Mouse (Mus musculus) myocyte (in vitro differentiated cells): ENCODE results near the gene AC153137.1. TPM values are rescaled to one million over a fixed set of nuclear protein-coding genes. Genes with fewer than 3 reads are reported as not detected.
"Not testable (repeated sequence)": the region's sequence is repeated elsewhere in the genome, so short reads cannot be mapped to it uniquely, and the experiment has no call there.

Experiments used
- H3K27me3 ChIP-seq: one replicate; pipeline ENCODE4 v1.6.1; 2011; ENCODE audit not compliant: control insufficient read depth, insufficient read depth, insufficient read length
- H3K36me3 ChIP-seq: one replicate; pipeline ENCODE4 v1.6.1; 2011; ENCODE audit not compliant: control insufficient read depth, insufficient read depth
- H3K4me2 ChIP-seq: one replicate; pipeline ENCODE4 v1.6.1; 2011; ENCODE audit warnings: low read depth, control low read depth
- H3K4me3 ChIP-seq: one replicate; pipeline ENCODE4 v1.5.1; 2011; ENCODE audit warnings: mild to moderate bottlenecking, control low read depth, moderate library complexity
- H3K79me2 ChIP-seq: one replicate; pipeline ENCODE4 v1.6.1; 2011; ENCODE audit not compliant: control insufficient read depth, insufficient read depth
- H3ac ChIP-seq: one replicate; pipeline ENCODE4 v1.6.1; 2011; ENCODE audit not compliant: control insufficient read depth, insufficient read length
- CEBPB ChIP-seq: IDR thresholded peaks from 2 replicates; pipeline ENCODE4 v1.6.1; 2011; ENCODE audit warnings: mild to moderate bottlenecking, moderate library complexity; ENCODE audit not compliant: poor library complexity, insufficient read depth, severe bottlenecking
- E2F4 ChIP-seq: IDR thresholded peaks from one replicate; pipeline ENCODE4 v1.6.1; 2011; ENCODE audit warnings: mild to moderate bottlenecking, control low read depth, moderate library complexity; ENCODE audit not compliant: insufficient read depth
- MAX ChIP-seq: IDR thresholded peaks from one replicate; pipeline ENCODE4 v1.6.1; 2011; ENCODE audit warnings: low read depth, mild to moderate bottlenecking, control low read depth
- MYOD1 ChIP-seq, 3 experiments: IDR thresholded peaks; one replicate each; pipeline ENCODE4 v1.6.1; 2011; ENCODE audit warnings: control low read depth in 2 of 3, low read depth in 2 of 3, mild to moderate bottlenecking in 2 of 3, moderate library complexity in 1 of 3; ENCODE audit not compliant: insufficient read length in 2 of 3, control insufficient read depth in 1 of 3
- MYOG ChIP-seq, 3 experiments: IDR thresholded peaks; one replicate each; pipeline ENCODE4 v1.6.1; 2011; ENCODE audit warnings: control low read depth in 2 of 3, low read depth in 2 of 3, mild to moderate bottlenecking in 2 of 3; ENCODE audit not compliant: insufficient read length in 2 of 3, control insufficient read depth in 1 of 3, insufficient read depth in 1 of 3
- POLR2A ChIP-seq: IDR thresholded peaks from one replicate; pipeline ENCODE4 v1.6.1; 2011; ENCODE audit warnings: low read depth, mild to moderate bottlenecking, control low read depth, moderate library complexity; ENCODE audit not compliant: insufficient read length
- POLR2AphosphoS2 ChIP-seq: IDR thresholded peaks from one replicate; pipeline ENCODE4 v1.6.1; 2011; ENCODE audit warnings: low read depth, control low read depth; ENCODE audit not compliant: insufficient read length
- REST ChIP-seq: IDR thresholded peaks from one replicate; pipeline ENCODE4 v1.6.1; 2011; ENCODE audit warnings: mild to moderate bottlenecking, control low read depth, moderate library complexity; ENCODE audit not compliant: insufficient read depth, insufficient read length
- SRF ChIP-seq: IDR thresholded peaks from one replicate; pipeline ENCODE4 v1.6.1; 2011; ENCODE audit warnings: low read depth; ENCODE audit not compliant: control insufficient read depth, insufficient read length
- TCF12 ChIP-seq: IDR thresholded peaks from one replicate; pipeline ENCODE4 v1.6.1; 2011; ENCODE audit warnings: mild to moderate bottlenecking, control low read depth; ENCODE audit not compliant: poor library complexity, insufficient read depth, severe bottlenecking
- TCF3 ChIP-seq: IDR thresholded peaks from one replicate; pipeline ENCODE4 v1.6.1; 2011; ENCODE audit warnings: low read depth, control low read depth; ENCODE audit not compliant: insufficient read length
- USF1 ChIP-seq: IDR thresholded peaks from one replicate; pipeline ENCODE4 v1.6.1; 2011; ENCODE audit warnings: low read depth, mild to moderate bottlenecking, control low read depth, moderate library complexity
- polyA plus RNA-seq: library from polyadenylated mRNA; unstranded; fragments of >200 nt; fragmentation: generic; extraction: Trizol; gene quantifications from one replicate; pipeline ENCODE4 v1.2.1, GENCODE M21; 2012; ENCODE audit warnings: missing spikeins

Gene AC153137.1
- polyA plus RNA-seq, 1 experiment: not detected

DNA sequence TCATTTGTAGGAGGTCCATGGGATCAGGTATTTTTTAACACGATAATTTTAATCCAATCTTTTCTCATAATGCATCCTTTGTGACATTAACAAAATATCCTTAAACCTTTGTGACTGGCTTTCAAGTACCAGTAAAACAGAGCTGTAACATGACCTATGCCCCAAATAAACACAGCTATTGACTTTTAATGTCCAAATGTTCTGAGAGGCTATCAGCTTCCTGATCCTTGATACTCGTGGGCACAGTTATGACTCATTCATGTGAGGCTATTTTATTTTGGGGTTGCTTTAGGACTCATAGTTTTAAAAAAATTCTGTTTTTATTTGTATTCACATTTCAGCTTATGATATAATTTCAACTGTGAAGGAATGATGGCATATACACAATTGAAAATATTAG, 37.5 kb upstream of the AC153137.1 start:
- no peak overlapping the region for H3K4me2 ChIP-seq
- H3K79me2 ChIP-seq: no peaks in the 10 kb centered on the region
- no peaks in the 10 kb centered on the region for H3K36me3 ChIP-seq
- H3K27me3 ChIP-seq: no peaks in the 10 kb centered on the region
- no peak overlapping the region for H3K4me3 ChIP-seq
- TF ChIP-seq USF1: no peak
- no peak for TF ChIP-seq POLR2AphosphoS2
- no peak for TF ChIP-seq MAX
- no peak for TF ChIP-seq E2F4
- no peak for TF ChIP-seq CEBPB
- TF ChIP-seq MYOG (IDR thresholded peaks at IDR 0.05; ENCODE audit: control insufficient read depth in 1 of 3, insufficient read depth in 1 of 3, insufficient read length in 2 of 3, low read depth in 2 of 3): no peak
- TF ChIP-seq POLR2A: no peak
- TF ChIP-seq MYOD1 (IDR thresholded peaks at IDR 0.05; ENCODE audit: control insufficient read depth in 1 of 3, insufficient read length in 2 of 3, low read depth in 2 of 3): no peak
- no peak for TF ChIP-seq REST
- H3ac ChIP-seq: no peak overlapping the region

DNA sequence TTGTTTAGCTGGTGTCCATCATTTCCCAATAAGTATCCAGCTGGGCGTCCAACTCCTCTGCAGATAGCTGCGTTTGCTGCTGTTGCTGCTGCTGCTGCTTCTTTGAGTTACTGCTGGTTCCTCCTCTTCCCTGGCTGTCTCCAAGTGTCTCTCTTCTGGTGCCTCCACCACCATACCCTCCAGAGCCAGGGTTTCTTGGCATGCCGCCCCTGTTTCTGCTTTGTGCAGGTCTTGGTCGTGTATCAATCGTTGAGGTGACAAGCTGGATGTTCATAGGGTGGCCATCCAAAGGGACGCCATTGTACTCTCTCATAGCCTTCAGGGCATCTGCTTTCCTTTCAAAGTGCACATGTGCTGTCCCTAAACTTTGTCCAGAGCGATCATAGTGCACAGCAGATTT, 529 bp downstream of the AC153137.1 start:
- not testable (repeated sequence) for H3K4me2 ChIP-seq, H3ac ChIP-seq, H3K79me2 ChIP-seq, H3K36me3 ChIP-seq, H3K4me3 ChIP-seq, H3K27me3 ChIP-seq

DNA sequence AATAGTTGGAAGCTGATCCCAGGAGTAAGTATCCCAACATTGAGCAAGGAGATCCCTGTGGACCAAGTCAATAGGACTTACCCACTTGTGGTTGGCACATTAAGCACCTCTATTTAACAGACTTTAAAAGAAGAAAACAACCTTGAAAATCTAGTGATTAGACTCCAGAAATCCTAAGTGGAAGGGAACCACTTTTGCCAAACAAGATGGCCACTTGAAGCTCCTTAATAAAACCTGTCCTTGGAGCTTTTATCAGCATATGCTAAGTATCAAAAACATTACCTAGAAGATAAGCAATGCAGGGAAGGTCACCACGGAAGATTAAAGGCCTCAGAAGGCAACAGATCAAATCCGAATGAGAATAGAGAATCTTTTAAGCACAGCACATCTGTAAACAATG, 26.0 kb downstream of the AC153137.1 start:
- peaks cover 22% of the 10 kb centered on the region for H3K79me2 ChIP-seq
- H3K4me2 ChIP-seq: no peak overlapping the region
- no peak overlapping the region for H3ac ChIP-seq
- H3K4me3 ChIP-seq: no peak overlapping the region
- TF ChIP-seq CEBPB (no peak), MAX (no peak), SRF (no peak), POLR2AphosphoS2 (no peak), TCF3 (no peak), POLR2A (no peak), E2F4 (no peak), USF1 (no peak), TCF12 (no peak)
- H3K36me3 ChIP-seq: no peaks in the 10 kb centered on the region
- no peaks in the 10 kb centered on the region for H3K27me3 ChIP-seq

DNA sequence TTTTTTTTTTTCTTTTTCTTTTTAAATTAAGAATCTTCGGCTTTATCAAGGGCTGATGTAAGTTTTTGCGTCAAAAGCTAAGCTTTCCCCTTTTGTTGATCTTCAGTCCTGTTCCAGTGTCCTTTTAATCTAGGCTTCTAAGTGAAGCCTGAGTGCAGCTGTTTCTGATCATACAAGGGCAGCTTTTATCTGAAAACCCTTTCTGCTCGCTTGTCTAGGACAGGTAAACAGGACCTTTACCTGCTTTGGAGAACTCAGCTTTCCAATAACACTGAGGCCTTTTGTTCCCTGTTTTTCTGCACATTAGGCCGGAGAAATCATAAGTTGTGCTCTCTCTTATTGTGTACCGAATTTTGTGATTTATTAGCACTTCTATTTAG, 27.3 kb downstream of the AC153137.1 start:
- Histone ChIP-seq H3K4me2 (peak overlapping the region; percentile 86), H3K79me2 (peaks cover 31% of the 10 kb centered on the region), H3K4me3 (peak overlapping the region; percentile 74), H3ac (peak overlapping the region; percentile 90), H3K27me3 (no peaks in the 10 kb centered on the region), H3K36me3 (no peaks in the 10 kb centered on the region)
- no peak for TF ChIP-seq POLR2AphosphoS2
- TF ChIP-seq CEBPB: no peak
- no peak for TF ChIP-seq USF1
- TF ChIP-seq SRF: no peak
- TF ChIP-seq TCF12: no peak
- TF ChIP-seq POLR2A: no peak
- no peak for TF ChIP-seq TCF3
- no peak for TF ChIP-seq E2F4
- no peak for TF ChIP-seq REST
- TF ChIP-seq MYOG (IDR thresholded peaks at IDR 0.05; ENCODE audit: control insufficient read depth in 1 of 3, insufficient read depth in 1 of 3, insufficient read length in 2 of 3, low read depth in 2 of 3): no peak
- no peak for TF ChIP-seq MYOD1 (IDR thresholded peaks at IDR 0.05; ENCODE audit: control insufficient read depth in 1 of 3, insufficient read length in 2 of 3, low read depth in 2 of 3)
- no peak for TF ChIP-seq MAX

DNA sequence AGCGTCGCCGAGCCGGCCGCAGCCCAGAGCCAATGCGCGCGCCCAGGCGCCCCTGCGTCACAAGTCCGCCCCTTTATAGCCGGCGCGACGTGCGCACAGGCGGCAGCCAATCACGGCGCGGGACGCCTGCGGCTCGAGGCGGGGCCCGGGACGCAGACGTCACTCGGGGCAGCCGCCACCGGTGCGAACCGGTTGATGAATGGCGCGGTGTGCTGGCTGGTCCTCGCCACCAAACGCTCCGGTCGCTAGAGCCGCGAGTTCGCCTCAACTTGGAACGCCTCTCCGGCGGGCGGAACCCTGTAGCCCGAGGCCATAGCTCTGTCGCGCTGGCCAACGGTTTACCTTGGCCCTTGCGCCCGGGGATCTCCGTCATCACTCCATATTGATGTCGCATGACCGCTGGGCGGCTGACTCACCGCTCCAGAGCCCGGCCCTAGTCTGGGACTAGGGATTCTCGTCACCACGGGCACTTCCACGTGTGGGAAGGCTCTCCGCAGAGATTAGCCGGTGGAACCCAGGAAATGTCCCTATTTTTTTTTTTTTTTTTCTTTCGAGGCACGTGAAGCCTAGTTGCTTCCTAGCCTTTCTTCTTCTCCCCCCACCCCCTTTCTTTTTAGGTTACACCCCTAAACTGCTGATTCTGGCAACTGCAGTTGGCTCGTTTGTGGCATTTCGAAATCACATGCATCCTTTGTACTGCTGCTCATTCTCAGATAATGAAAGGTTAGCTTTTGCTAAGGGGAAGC, 27.9 kb downstream of the AC153137.1 start:
- Histone ChIP-seq H3K27me3 (no peaks in the 10 kb centered on the region), H3K36me3 (peaks cover 4% of the 10 kb centered on the region), H3K4me3 (peak overlapping the region; percentile 74), H3K4me2 (peak overlapping the region; percentile 86), H3ac (peak overlapping the region; percentile 90), H3K79me2 (peaks cover 36% of the 10 kb centered on the region)
- TF ChIP-seq SRF: peak; percentile 5
- peak; percentile 77 for TF ChIP-seq POLR2A
- TF ChIP-seq E2F4: no peak
- no peak for TF ChIP-seq TCF12
- TF ChIP-seq REST: no peak
- TF ChIP-seq CEBPB: peak; percentile 81
- TF ChIP-seq USF1: peak; percentile 46
- no peak for TF ChIP-seq MAX
- TF ChIP-seq MYOD1 (IDR thresholded peaks at IDR 0.05; ENCODE audit: control insufficient read depth in 1 of 3, insufficient read length in 2 of 3, low read depth in 2 of 3): no peak
- TF ChIP-seq TCF3: no peak
- peak; percentile 51 for TF ChIP-seq POLR2AphosphoS2
- no peak for TF ChIP-seq MYOG (IDR thresholded peaks at IDR 0.05; ENCODE audit: control insufficient read depth in 1 of 3, insufficient read depth in 1 of 3, insufficient read length in 2 of 3, low read depth in 2 of 3)
